Mouse (Mus musculus): ENCODE measurements around the gene Srsf12. TPM values are rescaled to one million over a fixed set of nuclear protein-coding genes. Genes with fewer than 3 reads are reported as not detected.

The Srsf12 gene
- 22.0 and 34.0 TPM in 2 replicates for polyA plus RNA-seq (2012; rRNA removed)

GRCm38 (mm10) chr4:33208881-33209841 is at the start of gene Srsf12:
Gene Srsf12, plus strand, starts transcription at chr4:33208991.
- DNase-seq (ENCODE audit: low read depth): peak; percentile 69
- TF ChIP-seq POLR2A (IDR thresholded peaks at IDR 0.05; ENCODE audit: borderline replicate concordance, extremely low read depth, insufficient read depth, insufficient read length, poor library complexity, severe bottlenecking): peak; percentile 34; the same call in 1 of the 2 replicates
- TF ChIP-seq CTCF (IDR thresholded peaks at IDR 0.05; ENCODE audit: borderline replicate concordance, extremely low read depth, insufficient read depth, insufficient read length): no peak

GRCm38 (mm10) chr4:33183477-33183876 is 25.3 kb upstream of the Srsf12 start:
- DNase-seq (ENCODE audit: low read depth): no peak
- TF ChIP-seq CTCF (IDR thresholded peaks at IDR 0.05; ENCODE audit: borderline replicate concordance, extremely low read depth, insufficient read depth, insufficient read length): no peak
- TF ChIP-seq POLR2A (IDR thresholded peaks at IDR 0.05; ENCODE audit: borderline replicate concordance, extremely low read depth, insufficient read depth, insufficient read length, poor library complexity, severe bottlenecking): no peak

GRCm38 (mm10) chr4:33188164-33188563 is 20.6 kb upstream of the Srsf12 start:
- TF ChIP-seq CTCF (IDR thresholded peaks at IDR 0.05; ENCODE audit: borderline replicate concordance, extremely low read depth, insufficient read depth, insufficient read length) (peak; percentile 46; the same call in 1 of the 2 replicates), POLR2A (IDR thresholded peaks at IDR 0.05; ENCODE audit: borderline replicate concordance, extremely low read depth, insufficient read depth, insufficient read length, poor library complexity, severe bottlenecking) (no peak)
- DNase-seq (ENCODE audit: low read depth): peak; percentile 84

GRCm38 (mm10) chr4:33188781-33189734 is 19.7 kb upstream of the Srsf12 start:
- TF ChIP-seq POLR2A (IDR thresholded peaks at IDR 0.05; ENCODE audit: borderline replicate concordance, extremely low read depth, insufficient read depth, insufficient read length, poor library complexity, severe bottlenecking) (no peak; the same call in 1 of the 2 replicates), CTCF (IDR thresholded peaks at IDR 0.05; ENCODE audit: borderline replicate concordance, extremely low read depth, insufficient read depth, insufficient read length) (peak; percentile 19; the same call in 1 of the 2 replicates)
- peak; percentile 97 for DNase-seq (ENCODE audit: low read depth)

GRCm38 (mm10) chr4:33189735-33190036 is 19.1 kb upstream of the Srsf12 start, which contains the start of gene Pm20d2:
Gene Pm20d2, minus strand, starts transcription at chr4:33189737.
- DNase-seq (ENCODE audit: low read depth): no peak
- TF ChIP-seq POLR2A (IDR thresholded peaks at IDR 0.05; ENCODE audit: borderline replicate concordance, extremely low read depth, insufficient read depth, insufficient read length, poor library complexity, severe bottlenecking) (no peak), CTCF (IDR thresholded peaks at IDR 0.05; ENCODE audit: borderline replicate concordance, extremely low read depth, insufficient read depth, insufficient read length) (no peak)

GRCm38 (mm10) chr4:33198117-33198516 is 10.7 kb upstream of the Srsf12 start:
- TF ChIP-seq CTCF (IDR thresholded peaks at IDR 0.05; ENCODE audit: borderline replicate concordance, extremely low read depth, insufficient read depth, insufficient read length) (no peak), POLR2A (IDR thresholded peaks at IDR 0.05; ENCODE audit: borderline replicate concordance, extremely low read depth, insufficient read depth, insufficient read length, poor library complexity, severe bottlenecking) (no peak)
- DNase-seq (ENCODE audit: low read depth): peak; percentile 23

GRCm38 (mm10) chr4:33204682-33205081 is 4.1 kb upstream of the Srsf12 start:
- DNase-seq (ENCODE audit: low read depth): peak; percentile 70
- peak; percentile 79 for TF ChIP-seq CTCF (IDR thresholded peaks at IDR 0.05; ENCODE audit: borderline replicate concordance, extremely low read depth, insufficient read depth, insufficient read length)
- TF ChIP-seq POLR2A (IDR thresholded peaks at IDR 0.05; ENCODE audit: borderline replicate concordance, extremely low read depth, insufficient read depth, insufficient read length, poor library complexity, severe bottlenecking): no peak

GRCm38 (mm10) chr4:33207551-33207950 is 1.2 kb upstream of the Srsf12 start:
- no peak for DNase-seq (ENCODE audit: low read depth)
- no peak for TF ChIP-seq CTCF (IDR thresholded peaks at IDR 0.05; ENCODE audit: borderline replicate concordance, extremely low read depth, insufficient read depth, insufficient read length)
- no peak for TF ChIP-seq POLR2A (IDR thresholded peaks at IDR 0.05; ENCODE audit: borderline replicate concordance, extremely low read depth, insufficient read depth, insufficient read length, poor library complexity, severe bottlenecking)

GRCm38 (mm10) chr4:33221847-33222246 is 13.1 kb downstream of the Srsf12 start:
- TF ChIP-seq CTCF (IDR thresholded peaks at IDR 0.05; ENCODE audit: borderline replicate concordance, extremely low read depth, insufficient read depth, insufficient read length) (no peak), POLR2A (IDR thresholded peaks at IDR 0.05; ENCODE audit: borderline replicate concordance, extremely low read depth, insufficient read depth, insufficient read length, poor library complexity, severe bottlenecking) (no peak)
- DNase-seq (ENCODE audit: low read depth): no peak

GRCm38 (mm10) chr4:33224003-33224675 is 15.3 kb downstream of the Srsf12 start:
- no peak for DNase-seq (ENCODE audit: low read depth)
- no peak for TF ChIP-seq POLR2A (IDR thresholded peaks at IDR 0.05; ENCODE audit: borderline replicate concordance, extremely low read depth, insufficient read depth, insufficient read length, poor library complexity, severe bottlenecking)
